Mouse (Mus musculus): ENCODE measurements around the gene Ilkap.

Gene Ilkap

DNA sequence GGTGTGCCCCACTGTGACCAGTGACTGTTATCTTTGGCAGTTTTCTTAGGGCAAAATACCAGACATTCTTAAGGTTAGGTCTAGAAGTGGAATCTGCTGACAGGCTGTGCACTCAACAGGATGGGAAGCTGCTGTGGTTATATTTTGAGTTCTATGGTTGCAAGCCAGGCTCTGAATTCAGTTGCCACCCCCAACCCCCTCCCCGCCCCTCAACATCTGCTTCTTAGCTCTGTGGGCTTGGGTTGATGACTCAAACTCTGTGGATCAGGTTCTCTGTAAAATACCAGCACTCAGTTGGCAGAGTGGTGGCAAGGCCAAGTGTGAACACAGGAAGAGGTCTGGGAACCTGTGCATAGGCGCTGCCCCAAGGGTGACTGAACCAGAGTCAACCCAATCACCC lies 46.3 kb downstream of the Ilkap start:
- no peak for DNase-seq

DNA sequence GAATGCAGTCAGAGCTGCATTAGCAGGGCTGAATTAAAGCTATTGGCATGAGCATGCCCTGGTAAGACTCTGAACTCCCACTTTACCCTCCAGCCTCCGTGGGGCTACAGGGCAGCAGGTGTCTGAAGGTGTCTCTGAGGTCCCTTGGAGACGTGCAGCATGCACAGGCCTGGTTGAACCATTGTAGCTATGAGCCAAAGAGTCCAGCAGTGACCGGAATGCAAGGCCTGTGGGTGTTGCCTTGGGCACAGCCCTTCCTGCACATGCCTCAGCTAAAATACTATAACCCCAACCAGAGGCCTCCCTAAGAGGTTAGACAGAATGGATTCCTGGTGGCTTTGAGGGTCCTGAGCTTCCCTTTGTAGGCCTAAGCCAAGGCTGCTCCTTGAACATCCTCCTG lies 47.4 kb downstream of the Ilkap start:
- no peak for DNase-seq

DNA sequence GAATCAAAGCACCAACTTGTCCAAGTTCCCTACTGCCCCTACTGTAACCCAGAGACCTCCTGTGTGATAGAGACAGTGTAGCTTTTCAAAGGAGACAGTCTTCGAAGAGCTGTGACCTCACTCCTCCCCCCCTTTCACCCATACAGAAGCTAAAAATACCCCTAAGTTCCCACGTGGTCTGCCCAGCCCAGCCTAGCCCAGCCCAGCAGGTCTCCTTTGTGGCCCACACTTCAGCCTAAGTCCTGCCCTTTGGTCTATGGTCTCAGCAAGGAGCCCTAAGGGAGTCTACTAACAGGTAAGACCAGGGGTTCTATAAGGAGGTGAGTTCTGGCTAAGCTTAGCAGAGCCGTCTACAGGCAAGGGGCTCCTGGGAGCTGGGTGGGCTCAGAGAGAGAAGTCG lies 47.8 kb downstream of the Ilkap start, which contains the start of gene Klhl30:
TSS of gene Klhl30 (plus strand) at position 176 of the 400 bp plus-strand sequence.
- no peak for DNase-seq

DNA sequence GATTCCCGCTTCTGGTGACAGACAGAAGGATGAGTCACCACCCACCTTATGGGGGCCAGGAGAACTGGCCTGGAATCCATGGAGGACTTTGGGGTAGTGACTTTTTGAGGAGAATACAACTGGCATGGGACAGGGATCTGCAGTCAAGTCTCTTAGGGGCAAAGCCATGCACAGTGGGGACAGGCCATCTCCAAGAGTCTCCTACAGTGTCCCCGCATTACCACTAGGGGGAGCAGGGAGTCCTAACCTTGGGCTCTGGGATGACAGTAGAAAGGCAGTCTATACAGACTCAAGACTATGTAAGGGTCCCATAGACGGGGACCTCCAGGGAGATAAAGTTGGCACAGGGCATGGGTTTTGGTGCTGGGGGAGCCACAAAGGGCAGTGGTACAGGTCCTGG lies 51.7 kb downstream of the Ilkap start:
- peak; percentile 31 to 61 for DNase-seq

DNA sequence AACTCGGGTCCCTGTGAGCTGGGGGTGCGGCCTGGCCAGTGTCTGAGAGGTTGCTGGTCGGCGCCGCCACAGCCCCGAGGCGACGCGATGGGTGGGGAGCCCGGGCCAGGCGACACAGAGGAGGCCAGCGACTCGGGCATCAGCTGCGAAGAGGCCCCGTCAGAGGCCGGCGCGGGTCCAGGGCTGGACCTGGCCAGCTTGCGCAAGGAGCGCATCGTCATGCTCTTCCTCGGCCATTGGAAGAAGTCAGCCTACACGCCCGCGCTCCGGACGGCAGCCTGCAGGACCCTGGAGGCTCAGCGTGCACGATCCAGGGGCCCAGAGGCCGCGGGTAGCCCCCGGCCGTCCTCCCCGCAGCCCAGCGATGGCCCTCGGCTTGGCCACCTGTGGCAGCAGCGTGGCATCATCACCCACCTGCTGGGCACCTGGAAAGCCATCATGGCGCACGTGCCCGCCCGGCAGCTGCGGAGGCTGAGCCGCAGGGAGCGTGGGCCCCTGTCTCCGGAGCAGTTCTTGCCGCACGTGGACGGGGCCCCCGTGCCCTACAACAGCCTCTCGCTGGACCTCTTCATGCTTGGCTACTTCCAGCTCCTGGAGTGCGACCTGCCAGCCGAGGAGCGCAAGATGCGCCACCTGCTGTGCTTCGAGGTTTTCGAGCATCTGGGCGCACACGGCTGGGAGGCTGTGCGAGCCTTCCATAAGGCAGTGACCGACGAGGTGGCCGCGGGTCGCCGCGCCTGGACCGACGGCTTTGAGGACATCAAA lies 53.5 kb downstream of the Ilkap start:
- DNase-seq: no peak

DNA sequence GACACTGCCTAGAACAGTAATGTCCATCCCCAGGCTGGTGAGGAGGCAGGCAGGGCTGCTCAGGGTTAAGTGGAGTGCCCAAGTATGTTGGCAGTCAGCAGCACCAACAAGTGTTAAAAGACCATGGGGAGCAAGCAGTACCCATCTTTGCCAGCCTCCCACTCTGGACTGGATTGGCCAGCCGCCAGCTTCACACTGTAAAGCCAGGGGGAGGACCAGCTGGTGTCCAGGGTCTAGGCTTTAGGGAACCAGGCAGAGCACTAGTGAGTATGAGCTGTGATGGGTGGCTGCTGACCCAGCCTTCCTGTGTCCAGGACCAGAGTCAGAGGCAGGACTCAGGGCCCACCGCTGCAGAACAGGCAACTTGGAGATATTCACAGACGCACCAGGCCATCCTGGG lies 54.6 kb downstream of the Ilkap start:
- DNase-seq: no peak

DNA sequence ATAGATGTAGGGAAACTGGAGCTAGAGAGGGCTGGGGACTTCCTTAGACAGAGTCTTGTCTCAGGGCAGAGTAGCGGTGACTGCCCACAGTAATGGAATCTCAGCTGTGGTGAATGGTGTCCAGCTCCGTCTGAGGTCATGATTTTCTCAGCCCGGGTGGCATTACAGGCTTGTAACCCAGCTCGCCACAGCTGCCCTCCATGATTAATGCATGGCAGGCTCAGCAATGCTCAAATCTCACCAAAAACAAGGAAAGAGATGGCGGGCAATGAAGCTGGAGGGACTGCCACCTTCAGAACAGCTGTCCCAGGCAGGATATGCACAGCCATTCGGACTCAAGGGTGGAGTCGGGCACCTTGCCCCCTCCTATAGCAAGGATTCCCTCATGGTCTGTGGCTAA lies 61.3 kb downstream of the Ilkap start:
- DNase-seq: no peak

DNA sequence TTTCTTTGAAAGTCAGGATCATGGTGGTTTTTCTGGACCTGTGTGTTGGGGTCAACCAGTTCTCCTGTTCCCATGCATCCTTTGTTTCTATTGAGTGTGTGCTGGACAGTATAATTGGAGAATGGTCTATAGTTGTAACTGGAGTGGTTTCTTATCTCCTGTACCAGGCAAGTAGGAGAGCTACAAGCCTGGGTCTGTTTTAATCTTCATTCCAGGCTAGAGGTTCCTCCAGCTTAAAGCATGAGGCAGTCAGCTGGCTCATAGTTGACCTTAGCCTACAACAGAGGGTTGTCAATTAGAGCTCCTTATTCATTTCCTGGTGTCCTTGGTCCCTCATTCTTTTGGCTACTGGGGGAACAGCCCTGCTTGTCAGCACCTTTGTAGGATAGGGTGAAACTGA lies 65.0 kb downstream of the Ilkap start:
- DNase-seq: no peak

DNA sequence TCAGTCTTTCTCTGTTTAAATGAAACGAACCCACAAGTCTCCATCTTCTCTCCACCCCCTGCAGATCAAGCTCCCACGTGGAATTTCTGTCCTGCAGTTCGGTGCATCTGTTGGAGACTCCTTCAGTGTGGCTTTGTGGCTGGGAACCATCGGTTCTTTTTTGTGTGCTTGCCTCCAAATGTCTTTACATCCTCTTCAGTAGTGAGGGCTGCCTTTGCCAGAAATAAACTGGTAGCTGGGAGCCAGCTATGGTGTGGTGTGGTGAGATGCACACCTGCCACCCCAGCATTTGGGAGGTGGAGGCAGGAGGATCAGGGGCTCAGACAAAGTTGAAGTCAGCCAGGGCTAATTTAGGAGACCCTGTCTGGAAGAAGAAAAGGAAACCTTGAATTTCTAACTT lies 66.5 kb downstream of the Ilkap start:
- DNase-seq: no peak

DNA sequence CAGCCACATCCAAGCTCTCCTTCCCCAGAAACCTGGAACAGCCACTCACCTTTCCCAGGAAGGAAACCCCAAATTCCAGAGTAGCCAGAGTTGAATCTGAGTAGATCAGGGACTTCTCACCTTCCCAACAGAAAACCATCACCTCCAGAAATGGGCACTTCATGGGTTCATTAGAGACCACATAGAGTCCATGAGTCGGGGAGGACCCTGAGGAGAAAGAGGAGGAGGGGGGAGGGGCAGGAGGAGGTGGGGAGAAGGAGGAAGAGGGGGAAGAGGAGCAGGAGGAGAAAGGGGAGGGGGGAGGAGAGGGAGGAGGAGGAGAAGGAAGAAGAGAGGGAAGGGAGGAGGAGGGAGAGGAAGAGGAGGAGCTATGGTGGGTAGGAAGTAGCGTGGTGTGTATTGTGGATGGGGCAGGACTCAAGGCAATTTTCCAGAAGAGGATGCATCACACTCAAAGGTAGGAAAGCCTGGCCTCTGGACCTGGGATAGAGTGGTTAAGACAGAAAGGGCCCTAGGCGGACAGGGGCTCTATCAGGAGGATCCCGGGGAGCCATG lies 73.0 kb downstream of the Ilkap start:
- no peak for DNase-seq

DNA sequence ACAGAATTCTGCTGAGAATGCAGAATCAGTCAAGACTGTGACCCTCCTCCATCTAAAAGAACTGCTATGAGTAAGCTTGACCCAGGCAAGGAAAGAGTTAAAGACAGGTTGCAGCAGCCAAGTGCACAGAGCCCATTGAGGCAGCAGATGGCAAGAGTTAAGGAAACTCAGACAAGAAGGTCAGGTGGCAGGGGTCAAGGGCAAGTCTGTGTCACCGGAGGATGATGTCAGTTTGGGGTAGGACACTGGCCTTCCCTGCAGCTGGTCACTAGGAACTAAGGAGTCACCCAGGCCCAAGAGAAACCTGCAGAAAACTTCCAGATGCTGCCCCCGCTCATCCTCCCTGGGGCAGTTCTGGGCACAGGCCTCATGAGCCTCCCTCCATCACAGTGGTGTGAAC lies 74.0 kb downstream of the Ilkap start:
- no peak for DNase-seq
